Mouse (Mus musculus): ENCODE results near the gene Ube2m. TPM values are rescaled to one million over a fixed set of nuclear protein-coding genes. Genes with fewer than 3 reads are reported as not detected.

Gene Ube2m
- polyA plus RNA-seq, 1 experiment from 2014 or later = 56.6 TPM

DNA sequence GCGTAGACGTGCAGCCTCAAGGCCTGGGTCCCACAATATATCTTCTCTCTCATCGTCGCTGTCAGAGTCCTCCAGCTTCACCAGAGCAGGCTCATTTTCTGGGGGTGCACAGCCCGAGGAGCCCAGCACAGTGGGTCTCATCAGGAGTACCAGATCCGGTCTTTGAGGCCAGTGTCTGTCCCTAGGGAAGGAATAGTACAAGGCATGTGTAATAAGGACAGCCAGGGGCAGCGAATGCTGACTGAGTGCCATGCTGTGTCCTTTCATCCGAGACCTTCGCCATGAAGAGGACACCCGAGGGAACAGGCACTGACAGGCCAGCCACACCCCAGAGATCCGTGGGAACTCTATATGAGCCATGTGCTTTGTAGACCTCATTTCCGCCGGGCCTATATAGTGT, 14.9 kb upstream of the Ube2m start:
- 86% methylated on average over 13 of the region's 13 CpGs for WGBS
- H3K27me3 ChIP-seq (ENCODE audit: control insufficient read depth, insufficient read depth, low read length) = no peaks in the 10 kb centered on the region
- no peak overlapping the region for H3K4me2 ChIP-seq (replicated peaks; ENCODE audit: low read depth, low read length)
- no peaks in the 10 kb centered on the region for H3K9me3 ChIP-seq (ENCODE audit: control insufficient read depth, low read depth, low read length)
- H3K9ac ChIP-seq (replicated peaks; ENCODE audit: low read depth, low read length) = no peak overlapping the region
- no peak overlapping the region for H3K27ac ChIP-seq (ENCODE audit: low read length)
- no peak for ATAC-seq (ENCODE audit: insufficient number of reproducible peaks, insufficient read depth, low FRiP score, low read depth)
- no peaks in the 10 kb centered on the region for H3K36me3 ChIP-seq (ENCODE audit: control insufficient read depth, insufficient read depth, low read length)
- no peaks in the 10 kb centered on the region for H3K4me1 ChIP-seq (ENCODE audit: control insufficient read depth, insufficient read depth, low read length)
- H3K4me3 ChIP-seq (ENCODE audit: low read depth, low read length) = no peak overlapping the region

DNA sequence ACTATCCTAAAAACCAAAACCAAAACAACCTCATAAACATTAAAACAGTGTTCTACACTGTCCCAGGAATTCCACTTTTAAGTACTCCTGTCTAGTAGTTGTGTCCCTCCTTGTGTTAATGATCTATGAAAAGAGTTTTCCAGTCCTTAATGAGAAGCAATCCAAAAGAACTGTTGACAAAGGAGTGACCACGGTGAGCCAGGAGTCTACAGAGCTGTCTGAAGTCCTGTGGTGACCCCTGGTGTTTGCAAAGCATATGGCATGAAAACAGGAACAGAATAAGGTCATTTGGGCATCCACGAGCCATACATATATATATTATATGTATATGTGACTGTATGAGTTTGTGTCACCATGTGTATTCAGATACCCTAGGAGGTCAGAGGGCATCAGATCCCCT, 8.0 kb upstream of the Ube2m start:
- H3K4me3 ChIP-seq (ENCODE audit: low read depth, low read length) = no peak overlapping the region
- H3K27me3 ChIP-seq (ENCODE audit: control insufficient read depth, insufficient read depth, low read length) = peaks cover 20% of the 10 kb centered on the region
- H3K4me1 ChIP-seq (ENCODE audit: control insufficient read depth, insufficient read depth, low read length) = 0 out of 2 replicates have a peak, but pooled peaks cover 12% of the 10 kb centered on the region
- ATAC-seq (ENCODE audit: insufficient number of reproducible peaks, insufficient read depth, low FRiP score, low read depth) = peak; percentile 46; the same call in 1 of the 2 replicates
- H3K9ac ChIP-seq (replicated peaks; ENCODE audit: low read depth, low read length) = no peak overlapping the region
- H3K9me3 ChIP-seq (ENCODE audit: control insufficient read depth, low read depth, low read length) = no peaks in the 10 kb centered on the region
- WGBS = 3% methylated on average over 2 of the region's 2 CpGs
- no peaks in the 10 kb centered on the region for H3K36me3 ChIP-seq (ENCODE audit: control insufficient read depth, insufficient read depth, low read length)
- no peak overlapping the region for H3K4me2 ChIP-seq (replicated peaks; ENCODE audit: low read depth, low read length)
- no peak overlapping the region for H3K27ac ChIP-seq (ENCODE audit: low read length)

DNA sequence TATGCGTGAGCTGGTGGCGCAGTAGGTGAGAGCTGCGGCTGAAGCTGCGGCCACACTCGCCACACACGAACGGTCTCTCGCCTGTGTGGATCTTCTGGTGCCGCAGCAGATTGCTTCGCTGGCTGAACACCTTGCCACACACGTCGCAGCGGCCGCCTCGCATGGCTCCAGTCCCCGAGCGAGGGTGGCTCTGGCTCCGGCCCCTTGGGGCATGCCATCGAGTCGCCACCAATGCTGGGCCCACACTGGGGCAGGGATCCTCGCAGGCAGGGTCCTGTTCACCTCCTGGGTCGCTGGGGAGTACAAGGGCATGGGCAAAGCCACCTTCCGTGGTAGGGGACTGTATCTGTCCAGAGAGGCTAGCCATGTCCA, 6.2 kb upstream of the Ube2m start:
- peak overlapping the region; percentile 44 for H3K4me3 ChIP-seq (ENCODE audit: low read depth, low read length)
- H3K27me3 ChIP-seq (ENCODE audit: control insufficient read depth, insufficient read depth, low read length) = peaks cover 20% of the 10 kb centered on the region
- peak overlapping the region; percentile 46; the same call in 1 of the 2 replicates for H3K9ac ChIP-seq (replicated peaks; ENCODE audit: low read depth, low read length)
- H3K9me3 ChIP-seq (ENCODE audit: control insufficient read depth, low read depth, low read length) = no peaks in the 10 kb centered on the region
- WGBS = 5% methylated on average over 23 of the region's 23 CpGs
- H3K4me2 ChIP-seq (replicated peaks; ENCODE audit: low read depth, low read length) = peak overlapping the region; percentile 95
- peaks cover 15% of the 10 kb centered on the region for H3K4me1 ChIP-seq (ENCODE audit: control insufficient read depth, insufficient read depth, low read length)
- H3K36me3 ChIP-seq (ENCODE audit: control insufficient read depth, insufficient read depth, low read length) = no peaks in the 10 kb centered on the region
- no peak for ATAC-seq (ENCODE audit: insufficient number of reproducible peaks, insufficient read depth, low FRiP score, low read depth)
- H3K27ac ChIP-seq (ENCODE audit: low read length) = no peak overlapping the region

DNA sequence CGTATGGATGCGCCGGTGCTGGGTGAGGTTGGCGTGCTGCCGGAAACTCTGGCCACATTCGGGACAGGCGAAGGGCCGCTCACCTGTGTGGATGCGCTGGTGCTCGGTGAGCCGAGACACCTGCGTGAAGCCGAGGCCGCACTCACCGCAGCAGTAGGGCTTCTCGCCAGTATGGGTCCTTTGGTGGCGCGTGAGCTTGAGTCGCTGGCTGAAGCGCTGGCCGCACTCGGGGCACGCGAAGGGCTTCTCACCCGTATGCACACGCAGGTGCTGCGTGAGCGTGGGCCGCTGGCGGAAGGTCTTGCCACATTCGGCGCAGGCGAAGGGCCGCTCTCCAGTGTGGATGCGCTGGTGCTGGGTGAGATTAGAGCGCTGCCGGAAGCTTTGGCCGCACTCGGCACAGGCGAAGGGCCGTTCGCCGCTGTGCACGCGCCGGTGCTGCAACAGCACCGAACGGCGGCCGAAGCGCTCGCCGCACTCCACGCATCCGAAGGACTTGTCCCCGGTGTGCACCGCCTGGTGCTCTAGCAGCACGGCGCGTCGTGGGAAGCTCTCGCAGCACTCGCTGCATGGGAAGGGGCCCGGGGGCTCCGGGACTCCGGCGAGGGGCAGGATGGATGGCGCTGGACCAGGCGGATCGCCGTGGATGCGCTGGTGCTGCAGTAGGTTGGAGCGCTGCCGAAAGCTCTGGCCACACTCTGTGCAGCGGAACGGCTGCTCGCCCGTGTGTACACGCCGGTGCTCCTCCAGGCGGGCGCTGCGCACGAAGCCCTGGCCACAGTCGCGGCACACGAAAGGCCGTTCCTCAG, 5.6 kb upstream of the Ube2m start:
- ATAC-seq (ENCODE audit: insufficient number of reproducible peaks, insufficient read depth, low FRiP score, low read depth) = peak; percentile 53
- Histone ChIP-seq H3K4me3 (ENCODE audit: low read depth, low read length) (peak overlapping the region; percentile 44), H3K27ac (ENCODE audit: low read length) (no peak overlapping the region), H3K27me3 (ENCODE audit: control insufficient read depth, insufficient read depth, low read length) (peaks cover 20% of the 10 kb centered on the region), H3K4me1 (ENCODE audit: control insufficient read depth, insufficient read depth, low read length) (peaks cover 21% of the 10 kb centered on the region), H3K4me2 (replicated peaks; ENCODE audit: low read depth, low read length) (peak overlapping the region; percentile 95), H3K36me3 (ENCODE audit: control insufficient read depth, insufficient read depth, low read length) (no peaks in the 10 kb centered on the region), H3K9me3 (ENCODE audit: control insufficient read depth, low read depth, low read length) (no peaks in the 10 kb centered on the region), H3K9ac (replicated peaks; ENCODE audit: low read depth, low read length) (peak overlapping the region; percentile 46; the same call in 1 of the 2 replicates)
- 7% methylated on average over 86 of the region's 88 CpGs for WGBS

DNA sequence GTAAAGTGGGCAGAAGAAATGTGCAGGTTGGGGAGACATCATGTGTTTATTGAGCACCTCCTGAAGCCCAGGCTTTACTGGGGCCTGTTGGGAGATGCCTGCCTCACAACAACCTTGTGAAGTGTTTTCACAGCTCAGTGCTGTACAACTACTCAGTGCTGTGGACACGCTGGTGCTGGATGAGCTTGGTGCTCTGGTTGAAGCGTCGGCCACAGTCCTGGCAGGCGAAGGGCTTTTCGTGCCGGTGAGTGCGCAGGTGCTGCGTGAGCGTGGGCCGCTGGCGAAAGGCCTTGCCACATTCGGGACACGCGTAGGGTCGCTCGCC, 5.0 kb upstream of the Ube2m start:
- H3K9me3 ChIP-seq (ENCODE audit: control insufficient read depth, low read depth, low read length) = no peaks in the 10 kb centered on the region
- peaks cover 20% of the 10 kb centered on the region for H3K27me3 ChIP-seq (ENCODE audit: control insufficient read depth, insufficient read depth, low read length)
- no peak overlapping the region for H3K27ac ChIP-seq (ENCODE audit: low read length)
- H3K9ac ChIP-seq (replicated peaks; ENCODE audit: low read depth, low read length) = no peak overlapping the region
- no peak for ATAC-seq (ENCODE audit: insufficient number of reproducible peaks, insufficient read depth, low FRiP score, low read depth)
- H3K4me2 ChIP-seq (replicated peaks; ENCODE audit: low read depth, low read length) = peak overlapping the region; percentile 95
- H3K4me3 ChIP-seq (ENCODE audit: low read depth, low read length) = peak overlapping the region; percentile 44; the same call in 1 of the 2 replicates
- H3K36me3 ChIP-seq (ENCODE audit: control insufficient read depth, insufficient read depth, low read length) = no peaks in the 10 kb centered on the region
- WGBS = 46% methylated on average over 16 of the region's 16 CpGs
- peaks cover 22% of the 10 kb centered on the region for H3K4me1 ChIP-seq (ENCODE audit: control insufficient read depth, insufficient read depth, low read length)

DNA sequence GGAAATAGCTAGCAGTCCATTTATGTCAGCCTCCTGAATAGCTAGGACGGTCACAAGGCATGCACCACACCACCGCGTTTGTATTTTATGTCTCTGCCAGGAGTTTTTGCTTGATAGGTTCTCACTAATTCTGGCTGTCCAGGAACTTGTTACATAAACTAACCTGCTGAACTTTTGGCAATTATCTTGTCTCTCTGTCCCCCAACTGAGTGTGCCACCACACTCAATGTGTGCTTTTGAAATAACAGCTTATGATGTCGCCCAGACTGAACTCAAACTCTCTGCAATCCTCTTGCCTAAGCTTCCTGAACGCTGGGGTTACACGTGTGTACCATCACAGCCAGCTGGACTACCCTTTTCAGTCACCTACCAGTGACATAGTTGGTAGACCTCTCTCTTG, 4.4 kb upstream of the Ube2m start:
- ATAC-seq (ENCODE audit: insufficient number of reproducible peaks, insufficient read depth, low FRiP score, low read depth) = no peak
- no peak overlapping the region for H3K4me3 ChIP-seq (ENCODE audit: low read depth, low read length)
- H3K4me2 ChIP-seq (replicated peaks; ENCODE audit: low read depth, low read length) = no peak overlapping the region
- no peaks in the 10 kb centered on the region for H3K36me3 ChIP-seq (ENCODE audit: control insufficient read depth, insufficient read depth, low read length)
- WGBS = 76% methylated on average over 6 of the region's 6 CpGs
- H3K9me3 ChIP-seq (ENCODE audit: control insufficient read depth, low read depth, low read length) = no peaks in the 10 kb centered on the region
- H3K27ac ChIP-seq (ENCODE audit: low read length) = no peak overlapping the region
- peaks cover 22% of the 10 kb centered on the region for H3K4me1 ChIP-seq (ENCODE audit: control insufficient read depth, insufficient read depth, low read length)
- peaks cover 20% of the 10 kb centered on the region for H3K27me3 ChIP-seq (ENCODE audit: control insufficient read depth, insufficient read depth, low read length)
- H3K9ac ChIP-seq (replicated peaks; ENCODE audit: low read depth, low read length) = no peak overlapping the region

DNA sequence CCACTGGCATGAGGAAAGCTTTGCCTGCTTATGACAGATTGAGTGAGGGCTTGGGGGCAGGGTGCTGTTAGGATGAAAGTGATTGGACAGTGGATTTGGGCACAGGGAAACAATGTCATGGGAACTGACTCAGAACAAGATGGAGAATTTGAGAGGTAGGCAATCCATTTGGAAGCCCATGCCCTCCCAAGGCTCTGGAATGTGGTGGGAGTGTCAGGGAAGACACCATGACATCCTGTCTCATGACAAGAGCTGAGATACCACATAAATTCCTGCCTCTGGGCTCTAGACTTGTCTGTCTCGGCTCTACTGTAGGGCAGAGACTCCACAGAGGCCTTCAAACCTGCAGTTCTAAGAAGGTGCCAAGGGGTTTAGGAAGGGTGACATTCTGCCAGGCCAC, 3.2 kb upstream of the Ube2m start:
- Histone ChIP-seq H3K9ac (replicated peaks; ENCODE audit: low read depth, low read length) (no peak overlapping the region), H3K4me1 (ENCODE audit: control insufficient read depth, insufficient read depth, low read length) (peaks cover 29% of the 10 kb centered on the region), H3K9me3 (ENCODE audit: control insufficient read depth, low read depth, low read length) (no peaks in the 10 kb centered on the region), H3K4me2 (replicated peaks; ENCODE audit: low read depth, low read length) (no peak overlapping the region), H3K27me3 (ENCODE audit: control insufficient read depth, insufficient read depth, low read length) (peaks cover 20% of the 10 kb centered on the region), H3K27ac (ENCODE audit: low read length) (no peak overlapping the region), H3K4me3 (ENCODE audit: low read depth, low read length) (no peak overlapping the region), H3K36me3 (ENCODE audit: control insufficient read depth, insufficient read depth, low read length) (peaks cover 2% of the 10 kb centered on the region; the same call in 1 of the 2 replicates)
- WGBS = 72% methylated on average over 1 of the region's 1 CpGs
- ATAC-seq (ENCODE audit: insufficient number of reproducible peaks, insufficient read depth, low FRiP score, low read depth) = no peak

DNA sequence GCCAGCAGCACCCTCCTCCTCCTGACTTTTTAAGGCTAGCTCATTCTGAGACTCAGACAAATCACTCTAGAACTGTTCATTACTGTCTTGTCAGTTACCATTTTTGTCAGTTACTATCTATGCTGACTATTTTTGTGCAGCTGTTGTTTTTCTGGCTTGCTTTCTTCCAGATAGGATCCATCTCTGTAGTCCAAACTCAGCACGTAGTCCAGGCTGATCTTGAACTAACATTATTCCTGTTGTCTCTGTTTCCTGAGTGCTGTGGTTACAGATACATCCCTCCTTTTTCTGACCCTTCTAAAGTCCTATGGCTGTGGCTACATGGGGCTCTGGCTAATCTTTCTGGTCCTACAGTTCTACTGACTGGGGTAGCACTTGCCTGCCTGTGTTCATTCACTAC, 1.1 kb upstream of the Ube2m start:
- Histone ChIP-seq H3K27ac (ENCODE audit: low read length) (no peak overlapping the region), H3K4me3 (ENCODE audit: low read depth, low read length) (peak overlapping the region; percentile 51; the same call in 1 of the 2 replicates), H3K9me3 (ENCODE audit: control insufficient read depth, low read depth, low read length) (no peaks in the 10 kb centered on the region), H3K4me1 (ENCODE audit: control insufficient read depth, insufficient read depth, low read length) (peaks cover 32% of the 10 kb centered on the region), H3K27me3 (ENCODE audit: control insufficient read depth, insufficient read depth, low read length) (peaks cover 10% of the 10 kb centered on the region; the same call in 1 of the 2 replicates), H3K4me2 (replicated peaks; ENCODE audit: low read depth, low read length) (peak overlapping the region; percentile 82), H3K36me3 (ENCODE audit: control insufficient read depth, insufficient read depth, low read length) (peaks cover 16% of the 10 kb centered on the region), H3K9ac (replicated peaks; ENCODE audit: low read depth, low read length) (peak overlapping the region; percentile 93)
- WGBS = 88% methylated on average over 1 of the region's 1 CpGs
- no peak for ATAC-seq (ENCODE audit: insufficient number of reproducible peaks, insufficient read depth, low FRiP score, low read depth)

All from stomach, embryonic 14.5 days (tissue).